Mouse (Mus musculus): ENCODE data around the gene Eme1. TPM values are rescaled to one million over a fixed set of nuclear protein-coding genes. Genes with fewer than 3 reads are reported as not detected.
A peak's percentile ranks its signal among the peaks of the same experiment; 100 is the strongest.

Eme1 gene
- polyA plus RNA-seq, 1 experiment from 2014 or later: 6.9 TPM

DNA sequence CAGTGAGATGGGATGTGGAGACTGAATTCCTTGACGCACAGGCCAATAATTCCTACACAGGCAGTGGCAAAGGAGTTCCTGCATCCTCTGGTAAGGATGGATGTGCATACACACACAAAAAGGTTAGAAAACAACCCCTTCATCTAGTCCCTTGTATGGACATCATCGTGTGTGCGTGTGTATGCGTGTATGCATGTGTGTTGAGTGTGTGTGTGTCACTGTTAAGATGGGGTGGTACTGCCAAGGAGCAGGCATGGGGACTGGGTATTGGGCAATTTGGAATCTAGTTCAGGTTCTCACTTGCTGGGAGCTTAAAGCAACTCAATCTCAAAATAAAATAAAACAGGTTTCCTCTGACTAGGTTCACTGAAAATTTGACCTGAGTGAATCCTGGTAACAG lies 7.3 kb downstream of the Eme1 start:
- in situ Hi-C loops (cut with MboI; ENCODE audit: low pct_unique_long_range_greater_than_20kb): no loop called here
- no peak for DNase-seq (ENCODE audit: low read depth, low spot score)
- TF ChIP-seq CTCF (IDR thresholded peaks at IDR 0.05): no peak
- POLR2A ChIA-PET: no interaction called here
- CTCF ChIA-PET: no interaction called here
- no peak for ATAC-seq
- H3K27me3 ChIP-seq: no peaks in the 10 kb centered on the region

- in situ Hi-C loops (cut with MboI; ENCODE audit: low pct_unique_long_range_greater_than_20kb): no loop called here
- ATAC-seq (no peak), DNase-seq (ENCODE audit: low read depth, low spot score) (no peak)
- ChIA-PET POLR2A (no interaction called here), CTCF (interaction anchor here (1.7 kb wide), 1 partner anchor 9 kb away, joined by 3 read pairs; no protein-coding TSS in a partner anchor)
- H3K27me3 ChIP-seq: no peaks in the 10 kb centered on the region
- no peak for TF ChIP-seq CTCF (IDR thresholded peaks at IDR 0.05)
These were observed 9.1 kb downstream of the Eme1 start for GRCm38 (mm10) chr11:94644461-94645219.

DNA sequence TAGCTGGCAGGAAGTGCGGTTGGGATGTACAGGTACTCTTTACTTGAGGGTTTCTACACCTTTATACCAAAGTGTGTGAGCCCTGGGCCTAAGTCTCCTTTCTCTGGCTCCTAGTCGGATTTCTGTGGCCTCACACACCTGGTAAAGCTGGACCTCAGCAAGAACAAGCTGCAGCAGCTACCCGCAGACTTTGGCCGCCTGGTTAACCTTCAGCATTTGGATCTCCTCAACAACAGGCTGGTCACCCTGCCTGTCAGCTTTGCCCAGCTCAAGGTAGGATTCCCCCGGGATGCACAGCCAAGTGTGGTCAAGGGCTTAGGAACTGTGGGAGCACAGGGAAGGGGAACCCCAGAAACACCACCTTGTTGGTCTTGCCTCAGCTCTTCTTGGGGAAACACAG lies 19.3 kb downstream of the Eme1 start:
- no peak for ATAC-seq
- CTCF ChIA-PET: interaction anchor here (0.8 kb wide), 1 partner anchor 13 kb away, joined by 3 read pairs; no protein-coding TSS in a partner anchor
- POLR2A ChIA-PET: no interaction called here

GRCm38 (mm10) chr11:94632988-94633387 lies 20.8 kb downstream of the Eme1 start:
- in situ Hi-C loops (cut with MboI; ENCODE audit: low pct_unique_long_range_greater_than_20kb): no loop called here
- DNase-seq (ENCODE audit: low read depth, low spot score): no peak
- ATAC-seq: no peak
- POLR2A ChIA-PET: no interaction called here
- H3K27me3 ChIP-seq: no peaks in the 10 kb centered on the region
- TF ChIP-seq CTCF (IDR thresholded peaks at IDR 0.05): no peak
- CTCF ChIA-PET: interaction anchor here (1.3 kb wide), 1 partner anchor 12 kb away, joined by 4 read pairs; no protein-coding TSS in a partner anchor

More for the DNA sequence above, 19.3 kb downstream of the Eme1 start:
- TF ChIP-seq CTCF (IDR thresholded peaks at IDR 0.05): no peak
- no peaks in the 10 kb centered on the region for H3K27me3 ChIP-seq
- no peak for DNase-seq (ENCODE audit: low read depth, low spot score)
- in situ Hi-C loops (cut with MboI; ENCODE audit: low pct_unique_long_range_greater_than_20kb): no loop called here

DNA sequence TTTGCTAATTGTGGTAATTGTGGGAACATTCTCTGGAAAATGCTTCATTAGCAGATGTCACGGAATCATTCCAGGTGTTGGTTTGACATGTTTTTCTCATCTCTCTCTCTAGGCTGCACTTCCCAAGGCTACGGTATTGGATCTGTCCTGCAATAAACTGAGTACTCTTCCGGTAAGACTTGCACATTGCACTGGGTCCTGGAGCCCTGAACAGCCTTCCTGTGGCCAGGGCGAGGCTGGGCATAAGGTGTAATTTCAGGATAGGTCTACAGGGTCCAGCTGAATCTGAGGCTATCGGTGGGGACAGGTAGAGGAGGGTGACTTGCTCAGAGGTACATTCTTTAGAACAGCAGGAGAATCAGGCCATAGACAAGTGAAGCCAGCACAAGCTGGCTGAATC lies 21.8 kb downstream of the Eme1 start:
- H3K27me3 ChIP-seq: no peaks in the 10 kb centered on the region
- no peak for TF ChIP-seq CTCF (IDR thresholded peaks at IDR 0.05)
- in situ Hi-C loops (cut with MboI; ENCODE audit: low pct_unique_long_range_greater_than_20kb): no loop called here
- POLR2A ChIA-PET: no interaction called here
- DNase-seq (ENCODE audit: low read depth, low spot score) (no peak), ATAC-seq (no peak)
- CTCF ChIA-PET: interaction anchor here (3.5 kb wide), 1 partner anchor 11 kb away, joined by 38 read pairs; no protein-coding TSS in a partner anchor

DNA sequence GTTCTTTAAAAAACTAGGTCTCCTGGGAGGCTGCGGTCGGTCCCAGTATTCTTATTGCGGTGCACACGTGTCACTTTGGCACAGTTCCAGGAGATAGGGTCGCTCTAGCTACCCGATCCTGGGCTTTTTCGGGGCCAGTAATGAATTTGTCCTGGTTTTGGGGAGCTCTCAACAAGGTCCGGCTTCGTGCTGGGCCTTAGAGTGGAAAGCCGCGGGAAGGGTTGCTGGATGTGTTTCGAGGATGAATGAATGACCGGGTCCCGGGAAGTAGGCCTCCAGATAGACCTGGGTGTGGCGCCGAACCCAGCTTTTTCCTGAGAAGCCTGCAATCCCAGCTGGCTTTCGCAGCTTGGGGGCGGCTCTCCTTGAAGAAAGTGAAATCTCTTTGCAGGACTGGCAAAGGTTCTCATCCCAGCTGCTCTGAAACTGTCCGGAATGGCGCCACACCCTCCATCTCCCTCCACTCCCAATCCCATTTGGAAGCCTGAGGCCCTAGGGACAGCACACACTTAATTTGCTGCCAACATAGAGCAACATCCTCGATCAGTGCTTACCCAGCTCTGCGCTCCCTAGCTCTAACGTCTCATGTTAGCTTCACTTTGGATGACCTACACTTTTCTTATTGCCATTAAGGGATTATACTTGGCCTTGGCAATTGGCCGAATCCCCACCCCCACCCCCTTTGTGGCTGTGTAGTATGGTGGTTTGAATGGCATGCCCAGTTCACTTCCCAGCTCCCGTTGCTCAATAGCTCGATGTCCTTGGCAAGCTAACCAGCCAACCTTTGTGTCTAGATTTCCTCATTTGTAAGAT lies 23.4 kb downstream of the Eme1 start:
- H3K27me3 ChIP-seq: no peaks in the 10 kb centered on the region
- ChIA-PET CTCF (interaction anchor here (1.3 to 3.5 kb wide), 3 partner anchors 10 to 24 kb away, joined by 4 to 38 read pairs (median 8); no protein-coding TSS in a partner anchor), POLR2A (interaction anchor here (0.9 to 1.2 kb wide), 3 partner anchors 9 to 23 kb away, joined by 4 to 5 read pairs (median 5); partner anchors contain the start of genes Eme1 and Mrpl27)
- TF ChIP-seq CTCF (IDR thresholded peaks at IDR 0.05): no peak
- no peak for DNase-seq (ENCODE audit: low read depth, low spot score)
- ATAC-seq: peak; percentile 29
- in situ Hi-C loops (cut with MboI; ENCODE audit: low pct_unique_long_range_greater_than_20kb): no loop called here

GRCm38 (mm10) chr11:94629884-94630198 lies 23.9 kb downstream of the Eme1 start:
- ChIA-PET POLR2A (interaction anchor here (0.9 to 1.2 kb wide), 2 partner anchors 9 to 24 kb away, joined by 4 to 5 read pairs; partner anchors contain the start of genes Eme1 and Mrpl27), CTCF (interaction anchor here (0.8 to 3.5 kb wide), 7 partner anchors 9 to 32 kb away, joined by 3 to 38 read pairs (median 4); no protein-coding TSS in a partner anchor)
- peak; percentile 63 for ATAC-seq
- no peak for TF ChIP-seq CTCF (IDR thresholded peaks at IDR 0.05)
- DNase-seq (ENCODE audit: low read depth, low spot score): no peak
- in situ Hi-C loops (cut with MboI; ENCODE audit: low pct_unique_long_range_greater_than_20kb): no loop called here
- no peaks in the 10 kb centered on the region for H3K27me3 ChIP-seq

GRCm38 (mm10) chr11:94629199-94629883 lies 24.4 kb downstream of the Eme1 start, which contains the start of gene Lrrc59:
Gene Lrrc59, plus strand, starts transcription at chr11:94629767.
- POLR2A ChIA-PET: interaction anchor here (0.6 to 1.2 kb wide), 4 partner anchors 8 to 80 kb away, joined by 3 to 5 read pairs (median 4); partner anchors contain the start of genes Eme1, Mrpl27 and Rsad1
- H3K27me3 ChIP-seq: no peaks in the 10 kb centered on the region
- ATAC-seq (peak; percentile 72), DNase-seq (ENCODE audit: low read depth, low spot score) (peak; percentile 31)
- TF ChIP-seq CTCF (IDR thresholded peaks at IDR 0.05): peak; percentile 100
- CTCF ChIA-PET: interaction anchor here (0.6 to 3.5 kb wide), 9 partner anchors 9 to 90 kb away, joined by 3 to 38 read pairs (median 4); no protein-coding TSS in a partner anchor
- in situ Hi-C loops (cut with MboI; ENCODE audit: low pct_unique_long_range_greater_than_20kb): no loop called here

DNA sequence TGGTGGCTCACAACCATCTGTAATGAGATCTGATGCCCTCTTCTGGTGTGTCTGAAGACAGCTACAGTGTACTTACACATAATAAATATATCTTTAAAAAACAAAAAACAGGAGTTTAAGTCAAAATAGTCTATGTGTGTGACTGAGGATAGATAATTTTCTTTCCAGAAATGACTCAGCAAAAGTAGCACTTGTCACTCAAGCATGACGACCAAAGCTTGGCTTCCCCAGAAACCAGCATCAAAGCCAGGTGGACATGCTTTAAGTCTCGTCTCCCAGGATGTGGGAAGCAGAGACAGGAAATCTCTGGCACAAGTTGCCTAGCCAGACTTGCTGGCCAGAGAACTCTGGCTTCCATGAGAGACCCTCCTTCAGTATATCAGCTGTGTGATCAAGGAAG lies 31.6 kb downstream of the Eme1 start:
- no peak for DNase-seq (ENCODE audit: low read depth, low spot score)
- POLR2A ChIA-PET: interaction anchor here (0.7 to 1.0 kb wide), 2 partner anchors 7 to 19 kb away, joined by 3 read pairs; no protein-coding TSS in a partner anchor
- in situ Hi-C loops (cut with MboI; ENCODE audit: low pct_unique_long_range_greater_than_20kb): no loop called here
- CTCF ChIA-PET: interaction anchor here (1.6 to 3.2 kb wide), 4 partner anchors 8 to 73 kb away, joined by 4 to 38 read pairs (median 6); partner anchors contain the start of genes Lrrc59 and Rsad1
- H3K27me3 ChIP-seq: no peaks in the 10 kb centered on the region
- ATAC-seq: no peak
- TF ChIP-seq CTCF (IDR thresholded peaks at IDR 0.05): no peak

DNA sequence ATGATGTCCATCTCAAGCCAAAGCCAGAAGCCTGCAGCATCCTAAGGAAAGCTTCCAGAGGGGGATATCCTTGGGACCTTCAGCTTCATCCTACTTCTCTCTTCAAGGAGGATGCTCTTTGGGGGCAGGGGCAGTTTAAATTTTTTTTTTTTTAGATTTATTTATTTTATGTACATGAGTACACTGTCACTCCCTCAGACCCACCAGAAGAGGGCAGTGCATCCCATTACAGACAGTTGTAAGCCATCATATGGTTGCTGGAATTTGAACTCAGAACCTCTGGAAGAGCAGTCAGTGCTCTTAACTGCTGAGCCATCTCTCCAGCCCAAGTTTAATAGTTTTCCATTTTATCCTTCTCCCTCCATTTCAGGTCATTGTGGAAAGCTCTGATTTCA lies 32.3 kb downstream of the Eme1 start:
- TF ChIP-seq CTCF (IDR thresholded peaks at IDR 0.05): peak; percentile 46
- ATAC-seq (no peak), DNase-seq (ENCODE audit: low read depth, low spot score) (no peak)
- ChIA-PET POLR2A (interaction anchor here (1.0 kb wide), 2 partner anchors 8 to 9 kb away, joined by 3 to 5 read pairs; partner anchors contain the start of gene Lrrc59), CTCF (interaction anchor here (1.0 to 3.2 kb wide), 5 partner anchors 9 to 72 kb away, joined by 3 to 38 read pairs (median 5); partner anchors contain the start of genes Lrrc59 and Rsad1)
- no peaks in the 10 kb centered on the region for H3K27me3 ChIP-seq
- in situ Hi-C loops (cut with MboI; ENCODE audit: low pct_unique_long_range_greater_than_20kb): no loop called here
